Mouse (Mus musculus) heart, embryonic 10.5 days (tissue): ENCODE results near the gene Unkl. TPM values are rescaled to one million over a fixed set of nuclear protein-coding genes. Genes with fewer than 3 reads are reported as not detected.

Source experiments
- DNase-seq: peaks from one replicate; pipeline ENCODE4 v3.0.0-alpha.2; 2017; ENCODE audit warnings: low spot score
- H3K27ac ChIP-seq: fragments of 300-500 bp; sonication (generic); 2 replicates; pipeline ENCODE4 v1.5.1; 2016; ENCODE audit warnings: mild to moderate bottlenecking
- H3K27me3 ChIP-seq: fragments of 300-500 bp; sonication (generic); 2 replicates; pipeline ENCODE4 v1.6.1; 2016; ENCODE audit warnings: mild to moderate bottlenecking; ENCODE audit not compliant: poor library complexity, insufficient read depth, severe bottlenecking
- H3K36me3 ChIP-seq: fragments of 300-500 bp; sonication (generic); 2 replicates; pipeline ENCODE4 v1.6.1; 2016; ENCODE audit warnings: mild to moderate bottlenecking, moderate library complexity
- H3K4me1 ChIP-seq: fragments of 300-500 bp; sonication (generic); 2 replicates; pipeline ENCODE4 v1.6.1; 2016; ENCODE audit warnings: mild to moderate bottlenecking
- H3K4me3 ChIP-seq: fragments of 300-500 bp; sonication (generic); 2 replicates; pipeline ENCODE4 v1.5.1; 2016; ENCODE audit warnings: mild to moderate bottlenecking, moderate library complexity
- H3K9me3 ChIP-seq: fragments of 300-500 bp; sonication (generic); 2 replicates; pipeline ENCODE4 v1.6.1; 2016; ENCODE audit warnings: mild to moderate bottlenecking, moderate library complexity
- WGBS: fragments of 180-500 bp; shearing (Covaris S2); methylation state at CpG from one replicate; pipeline ENCODE4 v1.1.7; 2016; 5-methylcytosine and 5-hydroxymethylcytosine counted together
- microRNA-seq: library from miRNA; unstranded; fragments of <30 nt; microRNA quantifications from one replicate; pipeline ENCODE4, GENCODE M21; 2017
- polyA plus RNA-seq: library from polyadenylated mRNA; unstranded; fragments of >200 nt; fragmentation: Nextera tagmentation; extraction: Ambion mirVana; gene quantifications from 2 replicates; pipeline ENCODE4 v1.2.1, GENCODE M21; 2016

Gene Unkl
- polyA plus RNA-seq, 1 experiment from 2014 or later: 7.4 TPM

DNA sequence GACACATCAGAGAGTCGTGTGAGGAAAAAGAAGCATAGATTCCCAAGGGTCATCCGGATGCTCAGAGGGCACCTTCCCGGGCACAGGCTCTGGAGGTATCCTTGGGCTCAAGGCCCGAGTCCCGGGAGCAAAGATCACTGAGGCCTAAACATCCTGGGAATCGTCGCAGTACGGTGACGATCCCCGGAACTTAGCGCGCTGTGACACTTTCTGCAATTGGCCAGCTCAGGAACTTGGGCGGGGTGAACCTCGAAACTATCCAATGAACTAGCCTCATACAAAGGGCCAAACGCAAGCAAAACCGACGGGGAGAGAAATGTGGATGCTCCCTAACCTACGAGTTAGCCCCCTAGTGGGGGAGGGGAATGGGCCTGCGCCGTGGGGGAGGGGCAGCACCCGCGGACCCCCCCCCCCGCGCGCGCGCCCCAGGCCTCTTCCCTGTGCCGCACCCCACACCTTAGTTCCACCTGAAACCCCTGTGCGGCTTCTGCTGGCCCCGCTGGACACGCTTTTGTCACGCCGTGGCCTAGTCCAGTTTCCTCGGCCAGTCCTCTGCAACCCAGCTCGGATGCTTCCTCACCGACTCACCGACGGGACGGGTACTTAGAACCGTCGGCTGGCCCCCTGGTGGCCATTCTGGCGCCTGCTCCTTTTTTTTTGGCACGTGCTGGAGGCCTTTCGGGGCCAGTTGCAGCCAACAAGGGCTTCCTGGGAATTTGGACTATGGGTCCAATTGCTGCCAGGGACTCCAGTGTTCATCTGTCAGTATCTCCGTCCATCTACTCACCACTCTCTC, 85.7 kb downstream of the Unkl start:
- Histone ChIP-seq H3K9me3 (no peaks in the 10 kb centered on the region), H3K36me3 (peaks cover 15% of the 10 kb centered on the region), H3K27ac (peak overlapping the region; percentile 100), H3K4me1 (peaks cover 31% of the 10 kb centered on the region), H3K27me3 (no peaks in the 10 kb centered on the region), H3K4me3 (peak overlapping the region; percentile 98)
- WGBS: under 1% methylated on average over 40 of the region's 45 CpGs
- peak; percentile 96 for DNase-seq

DNA sequence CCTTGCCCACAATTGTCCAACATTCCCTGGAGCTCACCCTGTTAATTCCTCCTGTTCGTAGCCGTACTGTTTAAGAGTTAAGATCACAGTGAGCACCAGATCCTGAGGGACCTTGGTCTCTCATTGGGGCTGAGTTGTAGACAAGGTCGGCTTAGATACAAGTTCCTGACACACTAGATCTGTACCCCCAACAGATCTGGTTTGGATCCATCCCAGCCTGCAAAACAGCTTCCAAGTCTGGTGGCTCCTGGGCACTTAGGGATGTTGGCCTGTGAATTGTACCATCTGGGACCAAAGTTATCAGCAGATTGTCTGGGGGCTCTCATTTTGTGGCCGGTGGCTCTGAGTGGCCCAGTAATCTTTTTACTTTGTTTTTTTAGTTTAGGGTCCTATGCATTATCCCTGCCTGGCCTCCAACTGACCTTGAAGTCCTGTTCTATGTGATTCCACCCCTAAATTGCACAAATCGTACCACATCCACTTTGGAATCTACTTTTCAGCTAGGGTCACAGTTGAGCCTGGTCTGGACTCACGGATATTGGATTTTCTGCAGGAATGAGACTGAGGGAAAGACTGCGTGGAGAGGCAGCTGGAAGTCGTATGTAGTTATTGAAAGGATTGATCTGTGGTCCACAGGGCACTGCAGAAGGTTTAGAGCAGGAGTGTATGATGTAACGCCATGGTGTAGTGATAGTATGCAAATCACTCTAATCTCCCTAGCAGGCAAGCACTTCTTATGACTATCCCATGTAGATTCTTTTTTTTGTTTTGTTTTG, 86.6 kb downstream of the Unkl start, which contains the start of gene Ube2i:
Gene Ube2i (minus strand): TSS at position 52 of the 776 bp plus-strand sequence.
- Histone ChIP-seq H3K27ac (peak within 1 kb of the TSS; percentile 100), H3K27me3 (no peaks in the 10 kb centered on the region), H3K36me3 (peaks cover 6% of the 10 kb centered on the region; the same call in 1 of the 2 replicates), H3K4me1 (peaks cover 28% of the 10 kb centered on the region), H3K9me3 (no peaks in the 10 kb centered on the region), H3K4me3 (peak within 1 kb of the TSS; percentile 98)
- WGBS: 83% methylated on average over 9 of the region's 9 CpGs
- DNase-seq: no peak

DNA sequence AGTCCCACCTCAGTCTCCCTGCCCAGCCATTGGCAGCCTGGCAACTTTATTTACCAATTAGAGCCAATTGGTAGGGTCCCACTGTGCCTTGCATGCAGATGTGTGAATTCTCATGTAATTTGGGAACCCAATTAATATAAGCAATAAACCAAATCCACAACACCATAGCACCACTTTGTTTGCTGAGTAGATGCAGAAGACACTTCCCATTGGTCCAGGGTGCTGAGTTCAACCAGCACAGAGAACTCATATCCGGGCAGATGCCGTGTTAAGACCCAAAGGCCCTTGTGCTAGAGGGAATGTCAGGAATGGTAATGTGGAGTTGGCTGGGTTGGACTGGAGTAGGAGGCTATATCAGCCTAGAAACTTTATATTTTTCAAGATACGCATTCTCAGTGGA, 87.6 kb downstream of the Unkl start:
- DNase-seq: no peak
- WGBS: 88% methylated on average over 3 of the region's 3 CpGs
- Histone ChIP-seq H3K27me3 (no peaks in the 10 kb centered on the region), H3K27ac (no peak overlapping the region), H3K9me3 (no peaks in the 10 kb centered on the region), H3K36me3 (peaks cover 2% of the 10 kb centered on the region; the same call in 1 of the 2 replicates), H3K4me1 (peaks cover 22% of the 10 kb centered on the region), H3K4me3 (no peak overlapping the region)

DNA sequence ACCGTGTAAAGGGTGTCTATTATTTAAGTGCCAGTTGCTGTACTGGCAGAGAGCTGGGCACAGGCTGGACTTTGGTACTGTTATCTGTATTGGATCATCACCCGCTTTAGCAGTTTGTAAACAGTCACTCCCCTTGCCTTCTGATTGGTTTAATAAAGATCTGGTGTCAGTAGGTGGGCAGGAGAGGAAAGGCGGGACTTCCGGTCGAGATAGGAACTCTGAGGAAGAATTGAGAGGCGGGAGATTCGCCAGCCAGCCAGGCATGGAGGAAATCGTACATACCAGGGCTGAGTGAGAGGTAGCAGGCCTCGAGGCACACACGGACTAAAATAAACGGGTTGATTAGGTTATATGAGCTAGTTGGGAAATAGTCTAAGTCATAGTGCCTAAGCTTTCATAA, 93.9 kb downstream of the Unkl start:
- no peaks in the 10 kb centered on the region for H3K4me1 ChIP-seq
- H3K36me3 ChIP-seq: no peaks in the 10 kb centered on the region
- 32% methylated on average over 11 of the region's 11 CpGs for WGBS
- DNase-seq: peak; percentile 82
- no peaks in the 10 kb centered on the region for H3K9me3 ChIP-seq
- H3K27ac ChIP-seq: no peak overlapping the region
- no peaks in the 10 kb centered on the region for H3K27me3 ChIP-seq
- peak overlapping the region; percentile 18; the same call in 1 of the 2 replicates for H3K4me3 ChIP-seq

Small RNA genes lying within 50 kb of the gene (microRNA-seq; reads per million reads assigned to microRNA genes)
- 1.3 reads per million for gene Mir3547

Other genes starting within 250 kb of the Unkl start
- gene Jpt2, start 227.7 kb upstream of the Unkl start, polyA plus RNA-seq: 212 and 255 TPM in 2 replicates
- 6.2 and 7.2 TPM in 2 replicates for gene Cramp1l, start 172.6 kb upstream of the Unkl start, polyA plus RNA-seq
- 18.4 and 19.1 TPM in 2 replicates for gene Ift140, start 172.3 kb upstream of the Unkl start, polyA plus RNA-seq
- gene Tmem204, start 104.8 kb upstream of the Unkl start, polyA plus RNA-seq: 12.2 and 15.9 TPM in 2 replicates
- 35.2 and 45.2 TPM in 2 replicates for gene Telo2, start 72.4 kb upstream of the Unkl start, polyA plus RNA-seq
- 0.08 and 0.15 TPM in 2 replicates for gene Ptx4, start 67.6 kb upstream of the Unkl start, polyA plus RNA-seq
- gene Clcn7, start 55.0 kb upstream of the Unkl start, polyA plus RNA-seq: 20.5 and 21.7 TPM in 2 replicates
- not detected in 2 replicates for gene Ccdc154, start 25.9 kb upstream of the Unkl start, polyA plus RNA-seq
- 0.54 TPM in 1 of 2 replicates, not detected in the other for gene Gm38655, start 12.9 kb upstream of the Unkl start, polyA plus RNA-seq
- gene BC003965, start 3.8 kb upstream of the Unkl start, polyA plus RNA-seq: 27.3 and 34.6 TPM in 2 replicates
- 31.2 and 36.7 TPM in 2 replicates for gene Gnptg, start 51.7 kb downstream of the Unkl start, polyA plus RNA-seq
- gene Tsr3, start 51.8 kb downstream of the Unkl start, polyA plus RNA-seq: 44.9 and 58.4 TPM in 2 replicates
- 0.54 and 1.3 TPM in 2 replicates for gene Baiap3, start 68.0 kb downstream of the Unkl start, polyA plus RNA-seq
- 528 and 716 TPM in 2 replicates for gene Ube2i, start 86.2 kb downstream of the Unkl start, polyA plus RNA-seq
- not detected in 2 replicates for gene Prss34, start 110.0 kb downstream of the Unkl start, polyA plus RNA-seq
- not detected in 2 replicates for gene Prss28, start 120.2 kb downstream of the Unkl start, polyA plus RNA-seq
- gene Prss29, start 130.3 kb downstream of the Unkl start, polyA plus RNA-seq: not detected in 2 replicates
- not detected in 2 replicates for gene Tpsab1, start 157.2 kb downstream of the Unkl start, polyA plus RNA-seq
- not detected in 2 replicates for gene Tpsb2, start 177.9 kb downstream of the Unkl start, polyA plus RNA-seq
- gene Tpsg1, start 180.9 kb downstream of the Unkl start, polyA plus RNA-seq: 0.54 TPM in 1 of 2 replicates, not detected in the other
- 11.1 and 11.8 TPM in 2 replicates for gene Cacna1h, start 245.4 kb downstream of the Unkl start, polyA plus RNA-seq